Mouse (Mus musculus) C3H10T1/2 (cell line): ENCODE measurements around the gene Hoxd12. TPM values are rescaled to one million over a fixed set of nuclear protein-coding genes. Genes with fewer than 3 reads are reported as not detected.

Source experiments
- polyA plus RNA-seq, 2 experiments: library from polyadenylated mRNA; unstranded; fragments of >200 nt; fragmentation: generic; extraction: Trizol; gene quantifications; one replicate each; pipeline ENCODE4 v1.2.1; 2012; ENCODE audit warnings: missing spikeins in 2 of 2

Gene Hoxd12
- polyA plus RNA-seq = not detected

DNA sequence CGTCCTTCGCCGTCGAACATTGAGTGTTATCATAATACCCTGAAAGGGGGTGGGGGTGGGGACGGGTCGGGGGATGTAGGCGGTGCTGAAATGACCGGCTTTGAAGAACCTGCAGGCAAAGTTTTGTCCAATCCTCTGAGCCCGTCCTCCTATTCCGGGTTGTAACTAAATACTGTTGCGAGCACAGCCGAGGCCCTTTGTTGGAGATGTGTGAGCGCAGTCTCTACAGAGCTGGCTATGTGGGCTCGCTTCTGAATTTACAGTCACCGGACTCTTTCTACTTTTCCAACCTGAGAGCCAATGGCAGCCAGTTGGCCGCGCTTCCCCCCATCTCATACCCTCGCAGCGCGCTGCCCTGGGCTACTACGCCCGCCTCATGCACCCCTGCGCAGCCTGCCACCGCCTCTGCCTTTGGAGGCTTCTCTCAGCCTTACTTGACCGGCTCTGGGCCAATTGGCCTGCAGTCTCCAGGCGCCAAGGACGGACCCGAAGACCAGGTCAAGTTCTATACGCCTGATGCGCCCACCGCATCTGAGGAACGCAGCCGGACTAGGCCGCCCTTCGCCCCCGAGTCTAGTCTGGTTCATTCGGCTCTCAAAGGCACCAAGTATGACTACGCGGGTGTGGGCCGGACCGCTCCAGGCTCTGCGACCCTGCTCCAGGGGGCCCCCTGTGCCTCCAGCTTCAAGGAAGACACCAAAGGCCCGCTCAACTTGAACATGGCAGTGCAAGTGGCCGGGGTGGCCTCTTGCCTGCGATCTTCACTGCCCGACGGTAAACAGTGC is at the start of gene Hoxd12:
TSS of gene Hoxd12 (plus strand) at position 133 of the 785 bp plus-strand sequence.

DNA sequence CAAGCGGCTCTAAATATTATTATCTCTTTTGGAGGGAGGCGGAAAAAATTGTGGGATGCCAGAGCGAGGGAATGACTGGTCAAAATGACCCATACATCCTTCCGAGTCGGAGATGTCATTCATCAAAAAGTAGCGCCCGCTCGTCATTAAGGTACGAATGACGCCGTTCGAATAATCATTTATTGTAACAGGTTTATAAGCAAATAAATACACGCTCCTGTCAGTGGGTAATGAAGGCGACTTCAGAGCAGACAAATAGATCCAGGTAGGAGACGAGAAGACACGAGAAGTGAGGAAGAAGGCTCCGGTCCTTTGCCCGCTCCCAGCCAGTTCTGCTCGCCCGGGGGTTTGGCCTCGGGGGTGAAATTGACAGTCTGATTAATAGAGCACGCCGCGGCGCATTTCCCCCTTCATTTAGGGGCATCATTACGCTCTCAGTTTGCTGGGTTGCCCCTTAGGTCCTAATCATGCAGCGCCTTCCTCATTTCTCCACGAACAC is 15.3 kb upstream of the Hoxd12 start, which contains the start of gene Evx2:
TSS of gene Evx2 (minus strand) at position 51 of the 499 bp plus-strand sequence.

DNA sequence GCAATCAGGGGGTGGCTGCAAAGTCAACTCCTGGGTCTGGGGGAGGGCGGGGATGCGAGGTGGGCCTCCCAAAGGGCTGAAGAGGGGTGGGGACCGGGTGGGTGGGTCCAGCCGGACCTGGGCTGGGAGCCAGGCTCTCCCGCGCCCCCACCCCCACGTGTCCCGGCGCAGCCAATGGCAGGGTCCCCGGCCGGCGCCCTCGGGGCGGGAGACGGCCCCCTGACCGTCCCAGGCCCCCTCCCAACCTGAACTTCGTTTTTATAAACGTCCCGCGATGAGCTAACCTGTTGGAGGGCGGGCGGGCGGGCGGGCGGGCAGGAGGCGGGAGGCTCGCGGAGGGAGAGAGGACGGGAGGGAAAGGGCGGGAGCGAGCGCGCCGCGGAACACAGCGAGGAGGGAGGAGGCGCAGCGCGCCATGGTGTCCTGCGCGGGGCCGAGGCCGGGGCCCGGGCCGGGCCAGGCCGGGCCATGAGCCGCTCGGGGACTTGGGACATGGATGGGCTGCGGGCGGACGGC is 6.9 kb upstream of the Hoxd12 start, which contains the start of gene Hoxd13:
TSS of gene Hoxd13 (plus strand) at position 469 of the 516 bp plus-strand sequence.

DNA sequence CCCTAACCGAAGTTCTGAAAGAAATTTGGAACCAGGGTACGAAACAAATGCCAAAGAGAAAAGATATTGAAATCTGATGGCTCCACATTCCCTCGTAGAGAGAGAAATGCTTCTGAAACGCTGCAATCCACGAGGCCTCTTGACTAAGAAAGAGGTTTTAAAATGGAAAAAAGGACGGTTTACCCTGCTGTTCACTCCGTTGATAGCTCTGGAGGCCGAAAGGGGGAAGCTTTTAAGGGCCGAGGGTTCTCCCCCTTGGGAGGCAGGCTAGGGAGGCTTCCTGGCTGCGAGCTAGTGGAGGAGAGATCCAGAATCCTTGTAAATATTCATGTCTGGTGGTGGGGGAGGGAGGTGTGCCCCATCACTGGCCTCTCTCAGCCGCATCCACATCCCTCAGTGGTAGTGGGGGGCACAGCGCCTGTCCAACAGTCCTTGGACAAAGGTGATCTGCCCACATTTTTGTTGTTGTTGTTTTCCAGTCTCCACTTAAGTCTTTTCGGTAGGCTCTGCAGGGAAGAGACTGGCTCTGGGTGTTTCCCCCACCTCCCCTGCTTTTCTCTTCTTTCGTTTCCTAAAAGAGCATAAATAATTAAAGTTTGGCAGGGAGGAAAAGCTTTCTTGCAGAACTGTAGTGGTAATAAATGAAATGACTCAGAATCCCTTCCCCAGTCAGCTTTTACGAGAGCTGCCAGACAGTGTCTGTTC is 4.2 kb downstream of the Hoxd12 start, which contains the start of gene Hoxd11:
TSS of gene Hoxd11 (plus strand) at position 667 of the 705 bp plus-strand sequence.

DNA sequence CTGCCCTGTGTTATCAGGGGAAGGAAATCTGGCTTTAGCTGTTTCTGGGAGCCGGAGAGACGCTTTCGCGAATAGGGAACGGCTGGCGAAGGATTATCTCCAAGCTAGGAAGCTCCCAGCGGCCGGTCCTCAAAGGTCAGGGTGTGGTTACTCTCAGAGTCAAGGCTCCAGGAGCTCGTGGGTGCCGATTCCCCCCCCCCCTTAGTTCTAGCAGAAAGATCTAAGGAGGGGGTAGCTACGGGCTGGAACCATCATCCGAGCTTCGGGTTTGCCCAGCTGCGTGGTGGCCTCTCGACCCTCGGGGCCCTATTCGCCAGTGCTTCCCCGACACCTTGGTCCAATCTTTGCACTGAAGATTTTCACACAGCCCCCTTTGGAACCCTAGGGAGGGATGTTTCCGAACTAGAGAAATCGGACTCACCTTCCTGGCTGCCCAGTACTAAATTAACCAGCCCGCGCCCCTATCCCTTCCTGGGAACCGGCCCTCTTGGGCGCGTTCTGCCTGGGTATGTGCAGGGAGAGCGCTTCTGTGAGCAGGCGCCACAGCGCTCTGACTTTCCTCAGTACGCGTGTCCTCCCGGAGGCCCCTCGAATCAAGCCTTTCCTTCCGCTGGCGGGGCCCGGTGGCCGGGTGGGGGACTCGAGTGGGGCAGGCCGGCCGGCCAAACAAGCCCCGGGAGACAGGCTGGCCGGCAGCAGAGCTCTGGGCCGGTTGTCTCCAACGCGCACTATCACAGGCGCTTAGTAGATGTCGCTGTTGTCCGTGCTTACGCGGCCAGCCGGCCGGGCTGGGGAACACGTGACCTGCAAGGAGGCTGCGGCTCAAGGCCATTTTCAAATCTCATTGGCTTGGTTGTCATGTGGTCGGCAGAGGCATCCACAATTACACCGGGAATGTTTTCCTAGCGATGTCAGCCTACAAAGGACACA is 16.5 kb downstream of the Hoxd12 start, which contains the start of gene Hoxd10:
TSS of gene Hoxd10 (plus strand) at position 903 of the 930 bp plus-strand sequence.

DNA sequence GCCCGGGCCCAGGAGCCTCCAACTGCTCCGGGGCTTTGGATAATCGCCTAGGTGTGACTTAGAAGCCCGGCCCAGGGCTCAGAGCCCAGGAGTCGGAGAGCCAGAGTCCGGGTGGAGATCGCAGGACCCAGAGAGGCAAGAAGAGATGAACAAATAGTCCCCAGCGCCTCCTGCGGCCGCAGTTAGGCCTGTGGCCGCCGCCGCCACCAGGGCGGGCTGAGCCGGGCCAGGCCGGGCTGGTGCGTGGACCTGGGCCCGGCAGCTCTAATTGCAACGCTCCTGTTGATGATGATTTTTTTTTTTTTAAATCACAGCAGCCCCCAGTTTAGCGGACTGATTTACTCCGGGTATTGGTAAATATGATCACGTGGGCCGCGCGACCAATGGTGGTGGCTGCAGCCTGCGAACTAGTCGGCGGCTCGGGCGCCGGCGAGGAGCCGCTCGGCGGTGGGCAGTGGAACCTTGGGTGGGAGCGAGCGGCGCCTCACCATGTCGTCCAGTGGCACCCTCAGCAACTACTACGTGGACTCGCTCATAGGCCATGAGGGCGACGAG is 22.8 kb downstream of the Hoxd12 start, which contains the start of gene Hoxd9:
TSS of gene Hoxd9 (plus strand) at position 161 of the 555 bp plus-strand sequence.

DNA sequence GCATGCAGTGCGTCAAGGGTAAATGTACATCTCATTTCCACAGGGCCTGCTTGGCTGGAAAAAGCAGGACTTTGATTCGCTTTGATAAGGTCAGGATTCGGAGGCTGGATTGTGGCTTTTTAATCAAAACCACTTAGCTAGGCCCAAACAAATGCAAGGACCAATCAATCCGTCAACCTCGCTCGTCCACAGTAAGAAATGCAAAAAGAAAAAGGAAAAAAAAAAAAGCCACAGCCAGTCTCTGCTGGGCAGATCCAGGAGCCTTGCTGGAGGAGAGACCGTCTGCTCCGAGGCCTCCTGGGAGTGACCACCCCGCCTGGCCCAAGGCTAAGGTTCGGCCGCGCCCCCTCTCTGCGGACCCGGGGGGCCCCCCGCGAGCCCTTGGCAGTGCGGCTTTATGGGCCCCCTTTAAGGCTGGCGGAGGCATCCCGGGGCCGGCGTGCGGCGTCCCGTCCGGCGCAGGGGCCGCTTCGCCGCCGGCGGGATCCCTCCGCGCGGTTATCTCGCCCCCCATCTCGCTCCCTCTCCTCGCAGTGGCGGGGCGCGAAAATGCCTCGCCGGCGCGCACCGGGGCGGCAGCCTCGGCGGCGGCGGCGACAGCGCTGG is 29.7 kb downstream of the Hoxd12 start, which contains the start of gene Hoxd8:
TSS of gene Hoxd8 (plus strand) at position 223 of the 606 bp plus-strand sequence.

DNA sequence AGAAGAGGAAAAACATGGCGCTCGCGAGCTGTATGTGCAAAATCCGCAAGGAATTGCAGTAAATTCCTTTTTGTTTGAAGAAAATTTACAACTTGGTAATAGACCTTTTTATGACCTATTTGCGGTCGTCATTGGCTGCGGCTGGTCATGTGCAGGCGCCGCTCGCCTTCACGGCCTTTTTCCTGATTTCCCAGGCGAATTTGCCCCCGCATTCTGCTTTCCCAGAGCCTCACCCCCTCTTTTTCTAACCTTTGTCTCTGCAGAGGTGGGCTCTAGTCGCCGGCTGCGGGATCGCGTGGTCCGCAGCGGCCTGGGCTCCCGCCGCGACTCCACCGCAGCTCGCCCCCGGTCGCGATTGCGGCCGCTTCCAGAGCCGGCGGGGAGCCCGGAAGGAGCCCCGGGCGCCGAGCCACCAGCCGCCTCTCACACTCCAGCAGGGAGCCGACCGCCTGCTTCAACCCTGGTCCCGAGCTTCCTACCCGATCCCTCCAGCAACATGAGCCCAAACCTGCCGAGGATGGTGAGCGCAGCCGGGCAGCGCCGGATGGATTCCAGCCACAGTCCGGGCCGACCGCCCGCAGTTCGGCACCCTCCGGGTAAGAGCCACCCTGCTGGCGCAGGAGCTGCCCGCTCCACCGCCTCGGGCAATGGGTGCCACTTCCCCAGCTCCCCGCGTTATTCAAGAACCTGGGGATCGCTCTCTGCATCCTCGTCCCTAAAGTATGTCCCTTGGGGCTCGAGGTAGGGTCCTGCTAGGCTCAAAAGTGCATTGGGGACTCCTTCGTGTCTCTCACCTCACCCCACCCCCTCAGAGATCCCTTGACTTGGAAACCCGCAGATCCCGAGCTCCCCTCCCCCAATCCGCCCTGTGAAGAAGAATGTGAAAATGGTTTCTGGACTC is 37.2 kb downstream of the Hoxd12 start, which contains the start of the genes Hoxd3 and Hoxd4:
TSS of gene Hoxd3 (plus strand) at position 207 of the 901 bp plus-strand sequence.
TSS of gene Hoxd4 (plus strand) at position 209 of the 901 bp plus-strand sequence.

DNA sequence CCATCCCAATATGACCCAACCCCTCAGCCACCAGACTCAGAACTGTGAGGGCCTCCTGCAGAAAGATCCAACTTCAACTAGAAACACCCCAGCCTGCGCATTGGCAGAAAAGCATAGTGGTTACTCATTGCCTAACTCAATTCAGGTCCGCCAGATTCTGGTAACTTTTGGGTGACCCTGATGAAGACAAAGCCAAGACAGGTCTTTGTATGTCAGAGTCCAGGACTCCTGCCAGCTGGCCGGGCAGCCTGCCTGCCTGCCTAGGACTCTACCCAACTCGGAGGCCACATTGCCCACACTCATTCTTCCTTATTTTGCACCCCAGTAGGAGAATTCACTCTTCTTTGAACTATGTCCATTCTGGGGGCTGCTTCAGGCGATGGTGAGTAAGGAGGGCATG is 51.7 kb downstream of the Hoxd12 start, which contains the start of gene Gm28230:
TSS of gene Gm28230 (plus strand) at position 178 of the 400 bp plus-strand sequence.

Other genes with a start within 250 kb of the Hoxd12 start
- 1 to 10 TPM in 1 of 2 experiments, under 1 TPM in 1; 0.34 to 2.5 TPM for gene Lnpk, start 95.6 kb upstream of the Hoxd12 start, polyA plus RNA-seq
- not detected for gene Evx2, start 15.5 kb upstream of the Hoxd12 start, polyA plus RNA-seq
- not detected for gene Hoxd13, start 6.7 kb upstream of the Hoxd12 start, polyA plus RNA-seq
- gene Hoxd11, start 4.5 kb downstream of the Hoxd12 start, polyA plus RNA-seq = not detected
- gene Hoxd10, start 16.9 kb downstream of the Hoxd12 start, polyA plus RNA-seq = not detected
- gene Hoxd9, start 22.7 kb downstream of the Hoxd12 start, polyA plus RNA-seq = not detected
- gene Hoxd8, start 29.6 kb downstream of the Hoxd12 start, polyA plus RNA-seq = not detected
- not detected for gene Hoxd3, start 36.9 kb downstream of the Hoxd12 start, polyA plus RNA-seq
- gene Hoxd4, start 36.9 kb downstream of the Hoxd12 start, polyA plus RNA-seq = not detected
- not detected for gene Gm28230, start 51.7 kb downstream of the Hoxd12 start, polyA plus RNA-seq
- gene Hoxd1, start 88.0 kb downstream of the Hoxd12 start, polyA plus RNA-seq = not detected
- 10 to 100 TPM in 1 of 2 experiments, 1 to 10 TPM in 1; 1.9 to 26.6 TPM for gene Mtx2, start 150.8 kb downstream of the Hoxd12 start, polyA plus RNA-seq